Mouse (Mus musculus) stomach, postnatal 0 days (tissue): ENCODE measurements around the gene Trhde.

Source experiments
- CTCF ChIP-seq: IDR thresholded peaks from 2 replicates; pipeline ENCODE4 v1.5.1; 2016; ENCODE audit warnings: antibody characterized with exemption, low read depth, mild to moderate bottlenecking, moderate library complexity
- EP300 ChIP-seq: optimal IDR thresholded peaks from 2 replicates; pipeline ENCODE3; 2016; ENCODE audit warnings: antibody characterized with exemption

- no peak for TF ChIP-seq CTCF
- no peak for TF ChIP-seq EP300
Measured at GRCm38 (mm10) chr10:114509186-114509585, 292.9 kb downstream of the Trhde start.
